Comparison of ENCODE assay signal across 7 mouse cellular contexts in the genomic region with DNA sequence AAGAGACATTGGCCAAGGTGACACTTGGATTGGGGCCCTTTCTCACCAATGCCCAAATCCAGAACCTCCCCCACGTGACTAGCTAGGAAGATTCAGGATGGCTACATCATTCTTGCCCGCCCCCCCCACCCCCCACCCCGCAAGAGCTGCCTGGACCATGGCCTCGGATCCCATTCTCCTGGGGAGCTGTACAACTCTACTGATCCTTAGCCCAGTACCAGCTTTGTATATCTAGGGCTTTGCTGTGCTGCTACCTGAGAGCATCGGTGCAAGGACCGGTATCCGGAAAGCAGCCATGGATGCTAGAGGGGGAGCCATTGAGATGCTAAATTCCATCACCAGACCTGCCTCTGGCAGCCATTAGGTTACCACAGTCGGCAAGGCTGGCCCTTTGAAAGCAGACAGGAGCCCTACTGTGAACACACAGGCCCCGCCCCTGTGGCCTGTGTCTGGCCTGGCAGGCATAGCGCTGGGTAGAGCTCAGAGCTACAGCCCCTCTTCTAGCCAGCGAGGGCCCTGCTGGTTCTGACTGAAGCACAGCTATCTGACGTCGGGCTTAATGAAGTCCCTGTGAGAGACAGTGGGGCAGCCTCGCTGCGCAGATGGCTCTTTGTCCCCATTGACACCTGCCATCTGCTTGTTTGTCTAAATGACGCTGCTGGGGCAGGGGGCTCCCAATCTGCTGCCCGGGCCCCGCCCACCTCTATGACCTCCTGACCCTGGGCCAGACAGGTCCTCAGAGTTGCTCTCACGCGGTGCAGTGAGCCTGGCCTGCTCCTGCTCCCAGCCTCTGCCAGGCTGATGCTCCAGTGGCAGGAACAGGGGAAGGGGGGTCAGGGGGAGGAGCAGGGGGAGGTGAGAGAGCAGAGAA.
A peak's percentile ranks its signal among the peaks of the same experiment; 100 is the strongest.
DNase-seq lines count a peak whose midpoint lies in the region; ATAC-seq lines count a peak whose summit lies in the region.

No protein-coding gene starts in this region.

- no peak for DNase-seq in lung, postnatal 10 days
- DNase-seq in embryonic facial prominence, embryonic 11.5 days (ENCODE audit: low spot score): peak; percentile 69
- DNase-seq in hindlimb bud, embryonic 11.5 days (ENCODE audit: extremely low spot score, low read depth, low spot score): peak; percentile 22
- no peak for DNase-seq in thymus, postnatal 10 days (ENCODE audit: low spot score in 2 of 2)
- DNase-seq in layer of hippocampus, postnatal 36 days: no peak

- ATAC-seq in lung, embryonic 16.5 days (ENCODE audit: low read depth): peak; percentile 41; the same call in 1 of the 2 replicates
- peak; percentile 96 for ATAC-seq in embryonic facial prominence, embryonic 11.5 days (replicated peaks; ENCODE audit: insufficient number of reproducible peaks, low FRiP score, low TSS enrichment, low read depth)
- peak; percentile 76 for ATAC-seq in stomach, embryonic 14.5 days (ENCODE audit: insufficient number of reproducible peaks, insufficient read depth, low FRiP score, low read depth)

- H3K36me3 ChIP-seq in lung, embryonic 16.5 days (ENCODE audit: control insufficient read depth, insufficient read depth, low read length): no peaks in the 10 kb centered on the region
- H3K36me3 ChIP-seq in embryonic facial prominence, embryonic 11.5 days (replicated peaks; ENCODE audit: control insufficient read depth, insufficient read depth, low read depth, low read length): no peaks in the 10 kb centered on the region
- no peaks in the 10 kb centered on the region for H3K36me3 ChIP-seq in stomach, embryonic 14.5 days (ENCODE audit: control insufficient read depth, insufficient read depth, low read length)

- no peak overlapping the region for H3K4me2 ChIP-seq in lung, embryonic 16.5 days (ENCODE audit: low read depth, low read length)
- H3K4me2 ChIP-seq in embryonic facial prominence, embryonic 11.5 days (ENCODE audit: low read depth, low read length): 0 out of 2 replicates have a peak overlapping the region, but pooled peaks have one; percentile 13
- no peak overlapping the region for H3K4me2 ChIP-seq in stomach, embryonic 14.5 days (replicated peaks; ENCODE audit: low read depth, low read length)

- WGBS in lung, embryonic 16.5 days: 7% methylated on average over 20 of the region's 20 CpGs
- WGBS in embryonic facial prominence, embryonic 11.5 days: 3% methylated on average over 20 of the region's 20 CpGs
- 8% methylated on average over 20 of the region's 20 CpGs for WGBS in stomach, embryonic 14.5 days

- H3K4me1 ChIP-seq in lung, embryonic 16.5 days (replicated peaks; ENCODE audit: control insufficient read depth, insufficient read depth, low read length): no peaks in the 10 kb centered on the region
- H3K4me1 ChIP-seq in embryonic facial prominence, embryonic 11.5 days (ENCODE audit: control insufficient read depth, insufficient read depth, low read length): no peaks in the 10 kb centered on the region
- peaks cover 5% of the 10 kb centered on the region; the same call in 1 of the 2 replicates for H3K4me1 ChIP-seq in stomach, embryonic 14.5 days (ENCODE audit: control insufficient read depth, insufficient read depth, low read length)

- H3K9ac ChIP-seq in lung, embryonic 16.5 days (ENCODE audit: low read length): no peak overlapping the region
- H3K9ac ChIP-seq in embryonic facial prominence, embryonic 11.5 days (replicated peaks; ENCODE audit: low read length): peak overlapping the region; percentile 43
- H3K9ac ChIP-seq in stomach, embryonic 14.5 days (replicated peaks; ENCODE audit: low read depth, low read length): no peak overlapping the region

- H3K9me3 ChIP-seq in lung, embryonic 16.5 days (ENCODE audit: control insufficient read depth, low read length): no peaks in the 10 kb centered on the region
- H3K9me3 ChIP-seq in embryonic facial prominence, embryonic 11.5 days (replicated peaks; ENCODE audit: control insufficient read depth, low read length): no peaks in the 10 kb centered on the region
- H3K9me3 ChIP-seq in stomach, embryonic 14.5 days (ENCODE audit: control insufficient read depth, low read depth, low read length): no peaks in the 10 kb centered on the region

- no peak overlapping the region for H3K4me3 ChIP-seq in lung, embryonic 16.5 days (ENCODE audit: low read length)
- H3K4me3 ChIP-seq in embryonic facial prominence, embryonic 11.5 days (ENCODE audit: low read depth, low read length): no peak overlapping the region
- no peak overlapping the region for H3K4me3 ChIP-seq in stomach, embryonic 14.5 days (ENCODE audit: low read depth, low read length)

- H3K27ac ChIP-seq in lung, embryonic 16.5 days (ENCODE audit: low read length): no peak overlapping the region
- peak overlapping the region; percentile 65 for H3K27ac ChIP-seq in embryonic facial prominence, embryonic 11.5 days (replicated peaks; ENCODE audit: low read depth, low read length)
- H3K27ac ChIP-seq in stomach, embryonic 14.5 days (ENCODE audit: low read length): no peak overlapping the region

- no peaks in the 10 kb centered on the region for H3K27me3 ChIP-seq in lung, embryonic 16.5 days (ENCODE audit: control insufficient read depth, insufficient read depth, low read depth, low read length)
- H3K27me3 ChIP-seq in embryonic facial prominence, embryonic 11.5 days (ENCODE audit: control insufficient read depth, insufficient read depth, low read length): no peaks in the 10 kb centered on the region
- H3K27me3 ChIP-seq in stomach, embryonic 14.5 days (ENCODE audit: control insufficient read depth, insufficient read depth, low read length): no peaks in the 10 kb centered on the region

Comparison
In these comparisons a context has a peak if more than half of its experiments do, and no peak if none do; other contexts are left out.
1. ATAC-seq: peak in every context shown above with its lines; median percentile 96 in embryonic facial prominence, embryonic 11.5 days; 76 in stomach, embryonic 14.5 days; 41 in lung, embryonic 16.5 days.
2. DNase-seq: peak in embryonic facial prominence, embryonic 11.5 days (single experiment) and hindlimb bud, embryonic 11.5 days (single experiment); none in lung, postnatal 10 days (single experiment), thymus, postnatal 10 days (0 of 2) and layer of hippocampus, postnatal 36 days (0 of 2).